Mouse (Mus musculus) liver, embryonic 14.5 days (tissue): ENCODE data around the gene Slc2a1. TPM values are rescaled to one million over a fixed set of nuclear protein-coding genes. Genes with fewer than 3 reads are reported as not detected.

Experiments used
- ATAC-seq: fragments of 200-750 bp; cut with Nextera tagmentation; 2 replicates; pipeline ENCODE4 v1.8.0; 2017; ENCODE audit warnings: moderate number of reproducible peaks, mild to moderate bottlenecking, moderate library complexity; ENCODE audit not compliant: insufficient read depth
- DNase-seq, 3 experiments: peaks; one replicate each; pipeline ENCODE4 v3.0.0-alpha.2; 2012 to 2013; ENCODE audit warnings: low read depth in 3 of 3, low spot score in 3 of 3
- H3K27ac ChIP-seq: fragments of 300-500 bp; sonication (generic); 2 replicates; pipeline ENCODE4 v1.5.1; 2014; ENCODE audit warnings: moderate library complexity, mild to moderate bottlenecking, control low read depth, inconsistent platforms
- H3K27me3 ChIP-seq: fragments of 300-500 bp; sonication (generic); 2 replicates; pipeline ENCODE4 v1.6.1; 2014; ENCODE audit warnings: mild to moderate bottlenecking, low read length, moderate library complexity; ENCODE audit not compliant: control insufficient read depth, insufficient read depth
- H3K36me3 ChIP-seq: fragments of 300-500 bp; sonication (generic); replicated peaks from 2 replicates; pipeline ENCODE4 v1.6.1; 2014; ENCODE audit warnings: low read depth; ENCODE audit not compliant: control insufficient read depth, insufficient read depth
- H3K4me1 ChIP-seq, 2 experiments: fragments of 200-500 bp in 1 of 2; fragments of 300-500 bp in 1 of 2; sonication (generic) in 1 of 2; replicated peaks; 2 replicates each; pipeline ENCODE4 v1.6.1; 2012 to 2014; ENCODE audit warnings: antibody characterized with exemption in 1 of 2, inconsistent platforms in 1 of 2, low read length in 1 of 2; ENCODE audit not compliant: control insufficient read depth in 2 of 2, insufficient read depth in 2 of 2
- H3K4me2 ChIP-seq: fragments of 300-500 bp; sonication (generic); 2 replicates; pipeline ENCODE4 v1.6.1; 2014; ENCODE audit warnings: low read depth, mild to moderate bottlenecking, control low read depth, moderate library complexity
- H3K4me3 ChIP-seq, 2 experiments: fragments of 200-500 bp in 1 of 2; fragments of 300-500 bp in 1 of 2; sonication (generic) in 1 of 2; 2 replicates each; pipeline ENCODE4 v1.5.1; 2012 to 2014; ENCODE audit warnings: low read depth in 2 of 2, low read length in 2 of 2, mild to moderate bottlenecking in 2 of 2, control low read depth in 1 of 2, inconsistent platforms in 1 of 2, moderate library complexity in 1 of 2; ENCODE audit not compliant: insufficient read depth in 1 of 2
- H3K9ac ChIP-seq: fragments of 300-500 bp; sonication (generic); replicated peaks from 2 replicates; pipeline ENCODE4 v1.6.1; 2014; ENCODE audit warnings: mild to moderate bottlenecking, control low read depth, moderate library complexity
- H3K9me3 ChIP-seq: fragments of 300-500 bp; sonication (generic); 2 replicates; pipeline ENCODE4 v1.6.1; 2016; ENCODE audit warnings: low read length, mixed read lengths; ENCODE audit not compliant: control insufficient read depth
- CTCF ChIP-seq: IDR thresholded peaks from 2 replicates; pipeline ENCODE4 v1.5.1; 2016; ENCODE audit warnings: antibody characterized with exemption, low read depth, control low read depth
- EP300 ChIP-seq: IDR thresholded peaks from 2 replicates; pipeline ENCODE4 v1.6.1; 2016; ENCODE audit warnings: antibody characterized with exemption, low read depth
- WGBS: fragments of 180-500 bp; shearing (Covaris S2); extraction: QIAGEN DNeasy Blood & Tissue Kit; methylation state at CpG from one replicate; pipeline ENCODE4 v1.1.7; 2014; ENCODE audit not compliant: insufficient replicate concordance; 5-methylcytosine and 5-hydroxymethylcytosine counted together
- microRNA counts: library from miRNA; unstranded; fragments of <30 nt; microRNA quantifications from one replicate; lab custom pipeline; 2016
- microRNA-seq: library from miRNA; unstranded; fragments of <30 nt; microRNA quantifications from one replicate; pipeline ENCODE4, GENCODE M21; 2016
- polyA plus RNA-seq, 2 experiments: library from polyadenylated mRNA; depleted of rRNA in 1 of 2; stranded (reverse) in 1 of 2; unstranded in 1 of 2; fragments of >200 nt; fragmentation: Nextera tagmentation in 1 of 2; extraction: Ambion mirVana in 1 of 2; gene quantifications; 2 replicates each; pipeline versions ENCODE4 v1.2.1 to v1.2.3; 2012 to 2014

Gene Slc2a1
- polyA plus RNA-seq, 2 experiments = 173 to 259 TPM

GRCm38 (mm10) chr4:119178331-119178730 is 69.8 kb downstream of the Slc2a1 start:
- ATAC-seq = no peak
- Histone ChIP-seq H3K4me3 (no peak overlapping the region), H3K4me1 (peaks cover 2 to 4% of the 10 kb centered on the region in 2 experiments; a peak in 1 of 4 replicates), H3K27me3 (no peaks in the 10 kb centered on the region), H3K9me3 (no peaks in the 10 kb centered on the region), H3K9ac (no peak overlapping the region), H3K27ac (no peak overlapping the region), H3K36me3 (peaks cover 72% of the 10 kb centered on the region), H3K4me2 (no peak overlapping the region)
- TF ChIP-seq CTCF = no peak
- TF ChIP-seq EP300 = no peak
- 72% methylated on average over 18 of the region's 18 CpGs for WGBS
- DNase-seq = no peak

- no peak for TF ChIP-seq EP300
- peak; percentile 49 for TF ChIP-seq CTCF
- H3K4me1 ChIP-seq = peaks cover 4 to 5% of the 10 kb centered on the region in 2 experiments; a peak in 1 of 4 replicates
- WGBS = 33% methylated on average over 4 of the region's 4 CpGs
Observed at GRCm38 (mm10) chr4:119180133-119180707, 71.7 kb downstream of the Slc2a1 start.

GRCm38 (mm10) chr4:119181456-119181855 is 72.9 kb downstream of the Slc2a1 start:
- peaks cover 9 to 16% of the 10 kb centered on the region in 2 experiments for H3K4me1 ChIP-seq
- H3K36me3 ChIP-seq = peaks cover 99% of the 10 kb centered on the region
- no peak overlapping the region for H3K4me3 ChIP-seq
- no peak overlapping the region for H3K4me2 ChIP-seq
- TF ChIP-seq EP300 = no peak
- TF ChIP-seq CTCF = no peak
- WGBS = 57% methylated on average over 9 of the region's 9 CpGs
- no peaks in the 10 kb centered on the region for H3K9me3 ChIP-seq
- no peak overlapping the region for H3K27ac ChIP-seq
- no peak for DNase-seq
- H3K9ac ChIP-seq = no peak overlapping the region
- no peak for ATAC-seq
- H3K27me3 ChIP-seq = no peaks in the 10 kb centered on the region

More at GRCm38 (mm10) chr4:119180133-119180707, 71.7 kb downstream of the Slc2a1 start:
- Histone ChIP-seq H3K36me3 (peaks cover 90% of the 10 kb centered on the region), H3K4me3 (no peak overlapping the region), H3K4me2 (no peak overlapping the region; the same call in 1 of the 2 replicates), H3K27me3 (no peaks in the 10 kb centered on the region), H3K9ac (no peak overlapping the region), H3K27ac (0 out of 2 replicates have a peak overlapping the region, but pooled peaks have one; percentile 8), H3K9me3 (no peaks in the 10 kb centered on the region)
- ATAC-seq = no peak
- DNase-seq = no peak

- no peak for TF ChIP-seq EP300
- no peak for TF ChIP-seq CTCF
- no peaks in the 10 kb centered on the region for H3K9me3 ChIP-seq
- H3K27ac ChIP-seq = no peak overlapping the region
- H3K36me3 ChIP-seq = peaks cover 99% of the 10 kb centered on the region
- no peak for DNase-seq
- H3K27me3 ChIP-seq = no peaks in the 10 kb centered on the region
- H3K9ac ChIP-seq = no peak overlapping the region
- no peak overlapping the region for H3K4me3 ChIP-seq
- 0 out of 2 replicates have a peak overlapping the region, but pooled peaks have one; percentile 13 for H3K4me2 ChIP-seq
- H3K4me1 ChIP-seq = peaks cover 18 to 32% of the 10 kb centered on the region in 2 experiments
- 46% methylated on average over 1 of the region's 1 CpGs for WGBS
- ATAC-seq = no peak
Observed at GRCm38 (mm10) chr4:119183525-119183924, 75.0 kb downstream of the Slc2a1 start.

- ATAC-seq = no peak
- Histone ChIP-seq H3K36me3 (peaks cover 81% of the 10 kb centered on the region), H3K27me3 (no peaks in the 10 kb centered on the region), H3K9me3 (no peaks in the 10 kb centered on the region), H3K4me3 (peak overlapping the region; percentile 43 to 72), H3K4me1 (peaks cover 18 to 34% of the 10 kb centered on the region in 2 experiments), H3K4me2 (peak overlapping the region; percentile 96), H3K27ac (peak overlapping the region; percentile 22; the same call in 1 of the 2 replicates), H3K9ac (peak overlapping the region; percentile 49)
- TF ChIP-seq EP300 (no peak), CTCF (no peak)
- DNase-seq = no peak
- WGBS = 72% methylated on average over 4 of the region's 4 CpGs
Observed at GRCm38 (mm10) chr4:119185771-119186170, 77.3 kb downstream of the Slc2a1 start.

MicroRNAs encoded within 50 kb of the gene (microRNA counts, 519-probe panel; counts per million panel counts)
- 69.9 counts per million for microRNA mmu-miR-1957 (lab: Ali Mortazavi, UCI)

Small RNA genes lying within 50 kb of the gene (microRNA-seq; reads per million reads assigned to microRNA genes)
- gene Mir1957a = not detected

Other genes starting within 250 kb of the Slc2a1 start
- gene Olfr1331, start 244.1 kb upstream of the Slc2a1 start, polyA plus RNA-seq (2012; rRNA removed) = not detected in 2 replicates
- gene Olfr1331, start 244.1 kb upstream of the Slc2a1 start, polyA plus RNA-seq (2014; fragmentation: Nextera tagmentation; extraction: Ambion mirVana) = not detected in 2 replicates
- not detected in 2 replicates for gene Olfr1330, start 220.1 kb upstream of the Slc2a1 start, polyA plus RNA-seq (2012; rRNA removed)
- not detected in 2 replicates for gene Olfr1330, start 220.1 kb upstream of the Slc2a1 start, polyA plus RNA-seq (2014; fragmentation: Nextera tagmentation; extraction: Ambion mirVana)
- not detected in 2 replicates for gene Olfr1329, start 191.2 kb upstream of the Slc2a1 start, polyA plus RNA-seq (2012; rRNA removed)
- gene Olfr1329, start 191.2 kb upstream of the Slc2a1 start, polyA plus RNA-seq (2014; fragmentation: Nextera tagmentation; extraction: Ambion mirVana) = not detected in 2 replicates
- not detected in 2 replicates for gene Olfr1328, start 170.1 kb upstream of the Slc2a1 start, polyA plus RNA-seq (2012; rRNA removed)
- not detected in 2 replicates for gene Olfr1328, start 170.1 kb upstream of the Slc2a1 start, polyA plus RNA-seq (2014; fragmentation: Nextera tagmentation; extraction: Ambion mirVana)
- not detected in 2 replicates for gene Lao1, start 147.1 kb upstream of the Slc2a1 start, polyA plus RNA-seq (2012; rRNA removed)
- gene Lao1, start 147.1 kb upstream of the Slc2a1 start, polyA plus RNA-seq (2014; fragmentation: Nextera tagmentation; extraction: Ambion mirVana) = not detected in 2 replicates
- gene Zfp691, start 65.5 kb downstream of the Slc2a1 start, polyA plus RNA-seq (2012; rRNA removed) = 2.6 and 3.3 TPM in 2 replicates
- 1.5 and 2.3 TPM in 2 replicates for gene Zfp691, start 65.5 kb downstream of the Slc2a1 start, polyA plus RNA-seq (2014; fragmentation: Nextera tagmentation; extraction: Ambion mirVana)
- gene Ermap, start 81.3 kb downstream of the Slc2a1 start, polyA plus RNA-seq (2012; rRNA removed) = 158 and 191 TPM in 2 replicates
- gene Ermap, start 81.3 kb downstream of the Slc2a1 start, polyA plus RNA-seq (2014; fragmentation: Nextera tagmentation; extraction: Ambion mirVana) = 300 and 349 TPM in 2 replicates
- gene Svbp, start 86.6 kb downstream of the Slc2a1 start, polyA plus RNA-seq (2012; rRNA removed) = 38.5 and 51.2 TPM in 2 replicates
- gene Svbp, start 86.6 kb downstream of the Slc2a1 start, polyA plus RNA-seq (2014; fragmentation: Nextera tagmentation; extraction: Ambion mirVana) = 116 and 123 TPM in 2 replicates
- 0.05 TPM in 1 of 2 replicates, not detected in the other for gene Tmem269, start 109.5 kb downstream of the Slc2a1 start, polyA plus RNA-seq (2012; rRNA removed)
- gene Tmem269, start 109.5 kb downstream of the Slc2a1 start, polyA plus RNA-seq (2014; fragmentation: Nextera tagmentation; extraction: Ambion mirVana) = not detected in 2 replicates
- 2.2 and 3.1 TPM in 2 replicates for gene AU022252, start 124.0 kb downstream of the Slc2a1 start, polyA plus RNA-seq (2012; rRNA removed)
- 12.7 and 12.8 TPM in 2 replicates for gene AU022252, start 124.0 kb downstream of the Slc2a1 start, polyA plus RNA-seq (2014; fragmentation: Nextera tagmentation; extraction: Ambion mirVana)
- gene P3h1, start 124.2 kb downstream of the Slc2a1 start, polyA plus RNA-seq (2012; rRNA removed) = 7.5 and 9.1 TPM in 2 replicates
- 7.5 and 7.9 TPM in 2 replicates for gene P3h1, start 124.2 kb downstream of the Slc2a1 start, polyA plus RNA-seq (2014; fragmentation: Nextera tagmentation; extraction: Ambion mirVana)
- not detected in 2 replicates for gene Cldn19, start 146.7 kb downstream of the Slc2a1 start, polyA plus RNA-seq (2012; rRNA removed)
- not detected in 2 replicates for gene Cldn19, start 146.7 kb downstream of the Slc2a1 start, polyA plus RNA-seq (2014; fragmentation: Nextera tagmentation; extraction: Ambion mirVana)
- gene Ybx1, start 185.9 kb downstream of the Slc2a1 start, polyA plus RNA-seq (2012; rRNA removed) = 135 and 250 TPM in 2 replicates
- gene Ybx1, start 185.9 kb downstream of the Slc2a1 start, polyA plus RNA-seq (2014; fragmentation: Nextera tagmentation; extraction: Ambion mirVana) = 297 and 335 TPM in 2 replicates
- gene Ppih, start 211.8 kb downstream of the Slc2a1 start, polyA plus RNA-seq (2012; rRNA removed) = 42.3 and 52.2 TPM in 2 replicates
- 76.0 and 80.8 TPM in 2 replicates for gene Ppih, start 211.8 kb downstream of the Slc2a1 start, polyA plus RNA-seq (2014; fragmentation: Nextera tagmentation; extraction: Ambion mirVana)